Mouse (Mus musculus): ENCODE measurements around the gene Eif4g3. TPM values are rescaled to one million over a fixed set of nuclear protein-coding genes. Genes with fewer than 3 reads are reported as not detected.

Gene Eif4g3
- total and polyA plus RNA-seq, 3 experiments: 22.8 to 63.7 TPM; not detected in 1

GRCm38 (mm10) chr4:137954926-137955396 lies 37.9 kb upstream of the Eif4g3 start (continued):
- TF ChIP-seq RCOR1 (IDR thresholded peaks at IDR 0.05; ENCODE audit: low read depth, low read length) (peak; percentile 43; the same call in 1 of the 2 replicates), NRF1 (IDR thresholded peaks at IDR 0.05; ENCODE audit: insufficient read depth, low read depth, low read length, poor library complexity, severe bottlenecking) (0 out of 2 replicates have a peak, but pooled peaks have one; percentile 29), ETS1 (IDR thresholded peaks at IDR 0.05; ENCODE audit: low read depth, low read length) (peak; percentile 89), ZC3H11A (IDR thresholded peaks at IDR 0.05; ENCODE audit: low read depth, low read length) (no peak), MEF2A (IDR thresholded peaks at IDR 0.05; ENCODE audit: extremely low read depth, insufficient replicate concordance, low read depth, low read length, poor library complexity, severe bottlenecking) (no peak), MYC (IDR thresholded peaks at IDR 0.05; ENCODE audit: low read depth, low read length) (no peak), RAD21 (IDR thresholded peaks at IDR 0.05; ENCODE audit: low read depth, low read length) (no peak), ELF1 (IDR thresholded peaks at IDR 0.05; ENCODE audit: low read depth, low read length) (no peak), TBP (IDR thresholded peaks at IDR 0.05; ENCODE audit: low read depth, low read length) (peak; percentile 52; the same call in 1 of the 2 replicates)

DNA sequence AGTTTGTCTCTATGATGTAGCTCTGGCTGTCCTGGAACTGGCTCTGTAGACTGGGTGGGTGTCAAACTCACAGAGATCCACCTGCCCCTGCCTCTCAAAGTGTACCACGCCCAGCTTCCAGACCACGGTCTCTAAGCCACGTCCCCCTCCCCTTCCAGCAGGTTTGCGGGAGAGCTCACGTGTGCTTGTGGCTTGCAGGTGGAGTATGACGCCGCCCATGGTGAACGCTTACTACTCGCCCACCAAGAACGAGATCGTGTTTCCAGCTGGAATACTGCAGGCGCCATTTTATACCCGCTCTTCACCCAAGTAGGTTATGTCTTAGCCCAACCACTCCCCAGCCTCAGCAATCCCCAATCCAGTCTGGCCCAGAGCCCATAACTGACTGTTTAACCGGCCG lies 36.6 kb upstream of the Eif4g3 start:
- H3K27ac ChIP-seq (ENCODE audit: control insufficient read depth, low read depth, low read length): no peak overlapping the region
- H3K9me3 ChIP-seq (replicated peaks; ENCODE audit: insufficient read depth, low read length): no peaks in the 10 kb centered on the region
- TF ChIP-seq RAD21 (IDR thresholded peaks at IDR 0.05; ENCODE audit: low read depth, low read length) (no peak), NELFE (IDR thresholded peaks at IDR 0.05; ENCODE audit: low read depth, low read length) (no peak)
- no peaks in the 10 kb centered on the region for H3K79me2 ChIP-seq (ENCODE audit: control insufficient read depth, insufficient read depth, low read length, poor library complexity)
- H3K36me3 ChIP-seq (ENCODE audit: control insufficient read depth in 1 of 2, insufficient read depth in 2 of 2, low read length in 2 of 2): peaks cover 0 to 1% of the 10 kb centered on the region in 2 experiments; a peak in 3 of 4 replicates
- no peak overlapping the region for H3K4me3 ChIP-seq (ENCODE audit: control insufficient read depth in 1 of 2, insufficient read depth in 1 of 2, low read depth in 2 of 2, low read length in 2 of 2)
- H3K27me3 ChIP-seq (ENCODE audit: control insufficient read depth in 1 of 2, insufficient read depth in 2 of 2, low read length in 2 of 2): no peaks in the 10 kb centered on the region
- H3K9ac ChIP-seq (ENCODE audit: control insufficient read depth, low read depth, low read length, poor library complexity, severe bottlenecking): no peak overlapping the region
- no peak for DNase-seq (ENCODE audit: low read depth, low spot score)
- peaks cover 1 to 14% of the 10 kb centered on the region in 2 experiments; a peak in 3 of 4 replicates for H3K4me1 ChIP-seq (ENCODE audit: control insufficient read depth in 1 of 2, insufficient read depth in 2 of 2, low read length in 2 of 2)

GRCm38 (mm10) chr4:137959889-137960665 lies 32.7 kb upstream of the Eif4g3 start:
- H3K79me2 ChIP-seq (ENCODE audit: control insufficient read depth, insufficient read depth, low read length, poor library complexity): no peaks in the 10 kb centered on the region
- no peaks in the 10 kb centered on the region for H3K9me3 ChIP-seq (replicated peaks; ENCODE audit: insufficient read depth, low read length)
- DNase-seq (ENCODE audit: low read depth, low spot score): peak; percentile 83
- TF ChIP-seq GATA1 (IDR thresholded peaks at IDR 0.05; ENCODE audit: low read depth, low read length): no peak
- TF ChIP-seq CTCF (IDR thresholded peaks at IDR 0.05 in 2 of 3, conservative IDR thresholded peaks at IDR 0.05 in 1 of 3; ENCODE audit: control insufficient read depth in 1 of 3, insufficient read depth in 1 of 3, low read depth in 2 of 3, low read length in 3 of 3, poor library complexity in 1 of 3, severe bottlenecking in 1 of 3): peak; percentile 51 to 55 (median 54)
- TF ChIP-seq MAX (IDR thresholded peaks at IDR 0.05; ENCODE audit: low read length): peak; percentile 23; the same call in 1 of the 2 replicates
- no peak for TF ChIP-seq TCF12 (IDR thresholded peaks at IDR 0.05; ENCODE audit: low read depth, low read length)
- TF ChIP-seq SMC3 (IDR thresholded peaks at IDR 0.05; ENCODE audit: low read depth, low read length): peak; percentile 40
- TF ChIP-seq KAT2A (conservative IDR thresholded peaks at IDR 0.05; ENCODE audit: low read depth, low read length): no peak
- TF ChIP-seq RAD21 (IDR thresholded peaks at IDR 0.05; ENCODE audit: low read depth, low read length): peak; percentile 16
- 0 out of 2 replicates have a peak, but pooled peaks have one; percentile 13 for TF ChIP-seq RCOR1 (IDR thresholded peaks at IDR 0.05; ENCODE audit: low read depth, low read length)
- no peak for TF ChIP-seq JUND (IDR thresholded peaks at IDR 0.05; ENCODE audit: low read depth, low read length)
- TF ChIP-seq MXI1 (IDR thresholded peaks at IDR 0.05; ENCODE audit: low read depth, low read length): 0 out of 2 replicates have a peak, but pooled peaks have one; percentile 8
- TF ChIP-seq ZC3H11A (IDR thresholded peaks at IDR 0.05; ENCODE audit: low read depth, low read length): 0 out of 2 replicates have a peak, but pooled peaks have one; percentile 18
- no peaks in the 10 kb centered on the region for H3K27me3 ChIP-seq (ENCODE audit: control insufficient read depth in 1 of 2, insufficient read depth in 2 of 2, low read length in 2 of 2)
- H3K4me3 ChIP-seq (ENCODE audit: control insufficient read depth in 1 of 2, insufficient read depth in 1 of 2, low read depth in 2 of 2, low read length in 2 of 2): peak overlapping the region; percentile 34 to 48
- H3K36me3 ChIP-seq (ENCODE audit: control insufficient read depth in 1 of 2, insufficient read depth in 2 of 2, low read length in 2 of 2): peaks cover 0 to 1% of the 10 kb centered on the region in 2 experiments; a peak in 2 of 4 replicates
- H3K9ac ChIP-seq (ENCODE audit: control insufficient read depth, low read depth, low read length, poor library complexity, severe bottlenecking): peak overlapping the region; percentile 48
- peak overlapping the region; percentile 80 for H3K27ac ChIP-seq (ENCODE audit: control insufficient read depth, low read depth, low read length)
- peaks cover 2 to 18% of the 10 kb centered on the region in 2 experiments; a peak in 3 of 4 replicates for H3K4me1 ChIP-seq (ENCODE audit: control insufficient read depth in 1 of 2, insufficient read depth in 2 of 2, low read length in 2 of 2)
